Mouse (Mus musculus) liver, adult 2 months (tissue): Measurements from ENCODE around the gene Pip5k1b. TPM values are rescaled to one million over a fixed set of nuclear protein-coding genes. Genes with fewer than 3 reads are reported as not detected.

Experiments used
- DNase-seq: peaks from one replicate; pipeline ENCODE4 v3.0.0-alpha.2; 2011; ENCODE audit warnings: low read depth, low spot score; ENCODE audit errors: extremely low read depth
- H3K27ac ChIP-seq: fragments of 200-500 bp; replicated peaks from 2 replicates; pipeline ENCODE4 v1.5.1; 2012; ENCODE audit warnings: low read depth, mild to moderate bottlenecking, control low read depth, inconsistent platforms, low read length; ENCODE audit not compliant: insufficient read depth
- H3K27me3 ChIP-seq: fragments of 200-500 bp; 2 replicates; pipeline ENCODE4 v1.6.1; 2012; ENCODE audit warnings: mild to moderate bottlenecking, moderate library complexity, low read length, inconsistent platforms; ENCODE audit not compliant: control insufficient read depth, insufficient read depth
- H3K36me3 ChIP-seq: fragments of 200-500 bp; 2 replicates; pipeline ENCODE4 v1.6.1; 2012; ENCODE audit warnings: low read length, inconsistent platforms; ENCODE audit not compliant: control insufficient read depth, insufficient read depth
- H3K4me1 ChIP-seq: fragments of 200-500 bp; 2 replicates; pipeline ENCODE4 v1.6.1; 2011; ENCODE audit warnings: low read length; ENCODE audit not compliant: control insufficient read depth, insufficient read depth
- H3K4me3 ChIP-seq: fragments of 200-500 bp; 2 replicates; pipeline ENCODE4 v1.5.1; 2011; ENCODE audit warnings: low read depth, mild to moderate bottlenecking, control low read depth, low read length, moderate library complexity; ENCODE audit not compliant: insufficient read depth
- H3K79me2 ChIP-seq: fragments of 200-500 bp; 2 replicates; pipeline ENCODE4 v1.6.1; 2012; ENCODE audit warnings: inconsistent platforms, mild to moderate bottlenecking, low read length, moderate library complexity; ENCODE audit not compliant: control insufficient read depth, insufficient read depth
- H3K9ac ChIP-seq: fragments of 200-500 bp; 2 replicates; pipeline ENCODE4 v1.6.1; 2012; ENCODE audit warnings: low read depth, mild to moderate bottlenecking, control low read depth, inconsistent platforms, low read length
- CTCF ChIP-seq: fragments of 200-500 bp; IDR thresholded peaks from 2 replicates; pipeline ENCODE4 v1.5.1; 2011; ENCODE audit warnings: low read depth, low read length, control low read depth
- POLR2A ChIP-seq: fragments of 200-500 bp; IDR thresholded peaks from 2 replicates; pipeline ENCODE4 v1.6.1; 2011; ENCODE audit warnings: low read length, control low read depth; ENCODE audit not compliant: insufficient read depth; ENCODE audit errors: extremely low read depth
- WGBS: fragments of 180-500 bp; shearing (Covaris S2); methylation state at CpG from one replicate; pipeline ENCODE4 v1.1.7; 2018; 5-methylcytosine and 5-hydroxymethylcytosine counted together
- polyA plus RNA-seq: library from polyadenylated mRNA; depleted of rRNA; stranded (reverse); fragments of >200 nt; gene quantifications from 2 replicates; pipeline ENCODE4 v1.2.3, GENCODE M21; 2012
- total RNA-seq: library from RNA; depleted of rRNA; stranded (reverse); fragments of >200 nt; gene quantifications from 2 replicates; pipeline ENCODE4 v1.2.3, GENCODE M21; 2014

The Pip5k1b gene
- total and polyA plus RNA-seq, 2 experiments: under 0.01 TPM; not detected in 1

- 79% methylated on average over 15 of the region's 15 CpGs for WGBS
- Histone ChIP-seq H3K27me3 (no peaks in the 10 kb centered on the region), H3K79me2 (no peaks in the 10 kb centered on the region), H3K36me3 (no peaks in the 10 kb centered on the region), H3K27ac (no peak overlapping the region), H3K4me1 (no peaks in the 10 kb centered on the region), H3K4me3 (no peak overlapping the region), H3K9ac (no peak overlapping the region)
- DNase-seq: no peak
- TF ChIP-seq CTCF: no peak
- no peak for TF ChIP-seq POLR2A
Observed at GRCm38 (mm10) chr19:24526731-24527612, 28.7 kb downstream of the Pip5k1b start.

- H3K27ac ChIP-seq: no peak overlapping the region
- 76% methylated on average over 15 of the region's 15 CpGs for WGBS
Observed at GRCm38 (mm10) chr19:24523476-24524313, 32.0 kb downstream of the Pip5k1b start.

GRCm38 (mm10) chr19:24521997-24522396 lies 33.7 kb downstream of the Pip5k1b start:
- Histone ChIP-seq H3K27ac (no peak overlapping the region), H3K79me2 (no peaks in the 10 kb centered on the region), H3K4me3 (no peak overlapping the region), H3K36me3 (no peaks in the 10 kb centered on the region), H3K4me1 (no peaks in the 10 kb centered on the region), H3K27me3 (no peaks in the 10 kb centered on the region), H3K9ac (no peak overlapping the region)
- WGBS: 68% methylated on average over 7 of the region's 7 CpGs
- TF ChIP-seq POLR2A: no peak
- no peak for TF ChIP-seq CTCF
- DNase-seq: no peak

More at GRCm38 (mm10) chr19:24523476-24524313, 32.0 kb downstream of the Pip5k1b start:
- Histone ChIP-seq H3K4me1 (no peaks in the 10 kb centered on the region), H3K36me3 (no peaks in the 10 kb centered on the region), H3K27me3 (no peaks in the 10 kb centered on the region), H3K4me3 (no peak overlapping the region), H3K9ac (no peak overlapping the region), H3K79me2 (no peaks in the 10 kb centered on the region)
- no peak for TF ChIP-seq POLR2A
- no peak for TF ChIP-seq CTCF
- DNase-seq: no peak

- Histone ChIP-seq H3K4me1 (no peaks in the 10 kb centered on the region), H3K27me3 (no peaks in the 10 kb centered on the region), H3K79me2 (no peaks in the 10 kb centered on the region), H3K4me3 (no peak overlapping the region), H3K36me3 (no peaks in the 10 kb centered on the region), H3K27ac (no peak overlapping the region), H3K9ac (no peak overlapping the region)
- WGBS: 90% methylated on average over 9 of the region's 9 CpGs
- no peak for TF ChIP-seq CTCF
- no peak for TF ChIP-seq POLR2A
- DNase-seq: no peak
Observed at GRCm38 (mm10) chr19:24521146-24521545, 34.5 kb downstream of the Pip5k1b start.

GRCm38 (mm10) chr19:24519732-24520409 lies 35.8 kb downstream of the Pip5k1b start:
- H3K4me1 ChIP-seq: no peaks in the 10 kb centered on the region
- H3K27me3 ChIP-seq: no peaks in the 10 kb centered on the region
- H3K36me3 ChIP-seq: no peaks in the 10 kb centered on the region
- DNase-seq: no peak
- H3K27ac ChIP-seq: no peak overlapping the region
- H3K9ac ChIP-seq: no peak overlapping the region
- no peaks in the 10 kb centered on the region for H3K79me2 ChIP-seq
- TF ChIP-seq POLR2A: no peak
- 76% methylated on average over 6 of the region's 6 CpGs for WGBS
- H3K4me3 ChIP-seq: no peak overlapping the region
